Mouse (Mus musculus): ENCODE results near the gene Akna. TPM values are rescaled to one million over a fixed set of nuclear protein-coding genes. Genes with fewer than 3 reads are reported as not detected.
A peak's percentile ranks its signal among the peaks of the same experiment; 100 is the strongest.

Gene Akna
- polyA plus RNA-seq (2012; rRNA removed) = 2.2 TPM in 2 replicates
- polyA plus RNA-seq (2014; fragmentation: Nextera tagmentation; extraction: Ambion mirVana) = 2.4 and 2.8 TPM in 2 replicates

- peaks cover 22 to 54% of the 10 kb centered on the region in 2 experiments; a peak in 3 of 4 replicates for H3K4me1 ChIP-seq (replicated peaks; ENCODE audit: control insufficient read depth in 2 of 2, insufficient read depth in 2 of 2, low read length in 1 of 2)
Measured at GRCm38 (mm10) chr4:63403040-63403959, at the start of gene Akna. Akna (minus strand) TSS chr4:63403354.

GRCm38 (mm10) chr4:63452555-63452954 lies 49.4 kb upstream of the Akna start:
- no peak overlapping the region for H3K9ac ChIP-seq (replicated peaks)
- WGBS (ENCODE audit: insufficient replicate concordance) = 38% methylated on average over 3 of the region's 3 CpGs

More at GRCm38 (mm10) chr4:63403040-63403959, at the start of gene Akna:
- H3K4me3 ChIP-seq (ENCODE audit: insufficient read depth in 1 of 2, low read depth in 2 of 2, low read length in 2 of 2) = peak within 1 kb of the TSS; percentile 33 to 43
- H3K27ac ChIP-seq = no peak within 1 kb of the TSS
- DNase-seq (ENCODE audit: low read depth in 3 of 3, low spot score in 3 of 3) (no peak), ATAC-seq (ENCODE audit: insufficient read depth) (peak; percentile 44)
- 18% methylated on average over 17 of the region's 17 CpGs for WGBS (ENCODE audit: insufficient replicate concordance)
- H3K9me3 ChIP-seq (ENCODE audit: control insufficient read depth, low read length) = no peaks in the 10 kb centered on the region
- no peak for TF ChIP-seq EP300 (IDR thresholded peaks at IDR 0.05; ENCODE audit: low read depth)
- TF ChIP-seq CTCF (IDR thresholded peaks at IDR 0.05; ENCODE audit: low read depth) = no peak
- H3K36me3 ChIP-seq (replicated peaks; ENCODE audit: control insufficient read depth, insufficient read depth, low read depth) = no peaks in the 10 kb centered on the region
- H3K4me2 ChIP-seq (ENCODE audit: low read depth) = peak within 1 kb of the TSS; percentile 45
- H3K27me3 ChIP-seq (ENCODE audit: control insufficient read depth, insufficient read depth, low read length) = no peaks in the 10 kb centered on the region
- H3K9ac ChIP-seq (replicated peaks) = peak within 1 kb of the TSS; percentile 31

GRCm38 (mm10) chr4:63450551-63450950 lies 47.4 kb upstream of the Akna start:
- Histone ChIP-seq H3K9me3 (ENCODE audit: control insufficient read depth, low read length) (no peaks in the 10 kb centered on the region), H3K36me3 (replicated peaks; ENCODE audit: control insufficient read depth, insufficient read depth, low read depth) (no peaks in the 10 kb centered on the region), H3K27ac (no peak overlapping the region), H3K4me2 (ENCODE audit: low read depth) (no peak overlapping the region), H3K4me1 (replicated peaks; ENCODE audit: control insufficient read depth in 2 of 2, insufficient read depth in 2 of 2, low read length in 1 of 2) (no peaks in the 10 kb centered on the region), H3K9ac (replicated peaks) (no peak overlapping the region), H3K27me3 (ENCODE audit: control insufficient read depth, insufficient read depth, low read length) (no peaks in the 10 kb centered on the region), H3K4me3 (ENCODE audit: insufficient read depth in 1 of 2, low read depth in 2 of 2, low read length in 2 of 2) (no peak overlapping the region)
- no peak for ATAC-seq (ENCODE audit: insufficient read depth)
- 66% methylated on average over 5 of the region's 5 CpGs for WGBS (ENCODE audit: insufficient replicate concordance)
- DNase-seq (ENCODE audit: low read depth in 3 of 3, low spot score in 3 of 3) = no peak
- TF ChIP-seq EP300 (IDR thresholded peaks at IDR 0.05; ENCODE audit: low read depth) (no peak), CTCF (IDR thresholded peaks at IDR 0.05; ENCODE audit: low read depth) (no peak)

More at GRCm38 (mm10) chr4:63452555-63452954, 49.4 kb upstream of the Akna start:
- TF ChIP-seq EP300 (IDR thresholded peaks at IDR 0.05; ENCODE audit: low read depth) (no peak), CTCF (IDR thresholded peaks at IDR 0.05; ENCODE audit: low read depth) (no peak)
- H3K36me3 ChIP-seq (replicated peaks; ENCODE audit: control insufficient read depth, insufficient read depth, low read depth) = no peaks in the 10 kb centered on the region
- H3K4me3 ChIP-seq (ENCODE audit: insufficient read depth in 1 of 2, low read depth in 2 of 2, low read length in 2 of 2) = no peak overlapping the region
- no peak overlapping the region for H3K4me2 ChIP-seq (ENCODE audit: low read depth)
- DNase-seq (ENCODE audit: low read depth in 3 of 3, low spot score in 3 of 3) = no peak
- H3K4me1 ChIP-seq (replicated peaks; ENCODE audit: control insufficient read depth in 2 of 2, insufficient read depth in 2 of 2, low read length in 1 of 2) = no peaks in the 10 kb centered on the region
- H3K9me3 ChIP-seq (ENCODE audit: control insufficient read depth, low read length) = no peaks in the 10 kb centered on the region
- no peaks in the 10 kb centered on the region for H3K27me3 ChIP-seq (ENCODE audit: control insufficient read depth, insufficient read depth, low read length)
- H3K27ac ChIP-seq = no peak overlapping the region
- no peak for ATAC-seq (ENCODE audit: insufficient read depth)

- 66% methylated on average over 10 of the region's 10 CpGs for WGBS (ENCODE audit: insufficient replicate concordance)
- Histone ChIP-seq H3K4me3 (ENCODE audit: insufficient read depth in 1 of 2, low read depth in 2 of 2, low read length in 2 of 2) (no peak overlapping the region), H3K4me2 (ENCODE audit: low read depth) (no peak overlapping the region), H3K9ac (replicated peaks) (no peak overlapping the region), H3K27me3 (ENCODE audit: control insufficient read depth, insufficient read depth, low read length) (no peaks in the 10 kb centered on the region), H3K36me3 (replicated peaks; ENCODE audit: control insufficient read depth, insufficient read depth, low read depth) (no peaks in the 10 kb centered on the region), H3K4me1 (replicated peaks; ENCODE audit: control insufficient read depth in 2 of 2, insufficient read depth in 2 of 2, low read length in 1 of 2) (no peaks in the 10 kb centered on the region), H3K27ac (no peak overlapping the region), H3K9me3 (ENCODE audit: control insufficient read depth, low read length) (no peaks in the 10 kb centered on the region)
- ATAC-seq (ENCODE audit: insufficient read depth) (no peak), DNase-seq (ENCODE audit: low read depth in 3 of 3, low spot score in 3 of 3) (no peak)
- TF ChIP-seq CTCF (IDR thresholded peaks at IDR 0.05; ENCODE audit: low read depth) = no peak
- TF ChIP-seq EP300 (IDR thresholded peaks at IDR 0.05; ENCODE audit: low read depth) = no peak
Measured at GRCm38 (mm10) chr4:63444362-63445066, 41.4 kb upstream of the Akna start.

GRCm38 (mm10) chr4:63443101-63443500 lies 39.9 kb upstream of the Akna start:
- 54% methylated on average over 2 of the region's 2 CpGs for WGBS (ENCODE audit: insufficient replicate concordance)
- Histone ChIP-seq H3K27me3 (ENCODE audit: control insufficient read depth, insufficient read depth, low read length) (no peaks in the 10 kb centered on the region), H3K27ac (no peak overlapping the region), H3K36me3 (replicated peaks; ENCODE audit: control insufficient read depth, insufficient read depth, low read depth) (no peaks in the 10 kb centered on the region), H3K9ac (replicated peaks) (no peak overlapping the region), H3K4me1 (replicated peaks; ENCODE audit: control insufficient read depth in 2 of 2, insufficient read depth in 2 of 2, low read length in 1 of 2) (no peaks in the 10 kb centered on the region), H3K9me3 (ENCODE audit: control insufficient read depth, low read length) (no peaks in the 10 kb centered on the region), H3K4me3 (ENCODE audit: insufficient read depth in 1 of 2, low read depth in 2 of 2, low read length in 2 of 2) (no peak overlapping the region), H3K4me2 (ENCODE audit: low read depth) (no peak overlapping the region)
- DNase-seq (ENCODE audit: low read depth in 3 of 3, low spot score in 3 of 3) = no peak
- TF ChIP-seq EP300 (IDR thresholded peaks at IDR 0.05; ENCODE audit: low read depth) = no peak
- TF ChIP-seq CTCF (IDR thresholded peaks at IDR 0.05; ENCODE audit: low read depth) = no peak
- no peak for ATAC-seq (ENCODE audit: insufficient read depth)
